Mouse (Mus musculus) megakaryocyte, embryonic 14.5 days (primary cell): ENCODE measurements around the gene Praf2.
"Not testable (repeated sequence)": the region's sequence is repeated elsewhere in the genome, so short reads cannot be mapped to it uniquely, and the experiment has no call there.

Source experiments
- FLI1 ChIP-seq: IDR thresholded peaks from 2 replicates; pipeline ENCODE4 v1.6.1; 2012; ENCODE audit warnings: low read length, inconsistent platforms, mixed read lengths
- GATA1 ChIP-seq: IDR thresholded peaks from 3 replicates; pipeline ENCODE4 v1.6.1; 2012; ENCODE audit warnings: mixed read lengths, low read length, inconsistent platforms, borderline replicate concordance

DNA sequence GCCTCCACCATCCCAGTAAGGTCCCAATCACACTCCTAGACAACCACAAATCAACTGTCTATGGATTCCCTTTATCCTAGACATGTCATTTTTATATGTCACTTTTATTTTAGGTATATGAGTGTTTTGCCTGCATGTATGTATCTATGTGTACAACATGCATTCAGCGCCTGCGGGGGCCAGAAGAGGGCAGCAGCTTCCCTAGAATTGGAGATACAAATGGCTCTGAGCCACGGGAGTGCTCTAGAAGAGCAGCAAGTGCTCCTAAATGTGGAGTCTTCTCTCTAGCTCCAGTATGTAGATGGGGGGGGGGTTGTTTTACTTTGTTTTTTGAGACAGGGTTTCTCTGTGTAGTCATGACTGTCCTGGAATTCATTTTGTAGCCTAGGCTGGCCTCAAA is 25.4 kb downstream of the Praf2 start:
- not testable (repeated sequence) for TF ChIP-seq GATA1, FLI1
